Mouse (Mus musculus) embryonic stem cell, embryonic (primary cell): ENCODE measurements at regions not wholly inside any gene's neighbourhood (a gene's known extent, or its start where the extent isn't known, plus 50 kb on each side); places are given as distances from the start of the nearest gene placed in this dataset.

Source experiments
- CTCF ChIA-PET, 4 experiments: fragments of 300-600 bp in 2 of 4; fragments of 350-600 bp in 2 of 4; sonication (Branson Sonifier 250); formaldehyde crosslinking; loops; one replicate each; lab custom pipeline; 2022; ENCODE audit warnings: inconsistent platforms in 2 of 4; lab: Charles Lee
- POLR2A ChIA-PET, 4 experiments: fragments of 300-600 bp in 2 of 4; fragments of 350-600 bp in 2 of 4; sonication (Branson Sonifier 250); formaldehyde crosslinking; loops; one replicate each; lab custom pipeline; 2022; ENCODE audit warnings: antibody characterized with exemption in 4 of 4, inconsistent platforms in 1 of 4; lab: Charles Lee

DNA sequence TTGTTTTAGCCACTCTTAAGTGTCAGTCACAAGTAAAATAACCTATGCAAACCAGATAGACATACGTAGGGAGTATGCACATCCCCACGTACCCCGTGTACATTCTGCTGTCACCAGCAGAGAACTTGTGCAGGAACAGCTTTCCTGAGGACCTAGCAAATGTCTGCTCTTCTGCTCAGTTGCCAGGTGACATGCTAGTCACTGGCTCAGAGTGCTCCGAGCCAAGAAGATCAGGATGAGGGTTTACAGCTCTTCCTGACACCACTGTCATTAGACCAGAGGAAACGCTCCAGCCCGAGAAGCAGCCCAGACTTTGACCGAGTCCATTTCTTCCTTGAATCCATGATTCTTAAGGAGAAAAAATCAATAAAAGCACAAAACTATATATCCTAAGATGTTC lies 115.5 kb upstream of the Lpp start:
- POLR2A ChIA-PET: interaction anchor here in 1 of 4 experiments (1.0 kb wide), 1 partner anchor 11 kb away, joined by 3 read pairs; no protein-coding TSS in a partner anchor
- CTCF ChIA-PET: no interaction called here

DNA sequence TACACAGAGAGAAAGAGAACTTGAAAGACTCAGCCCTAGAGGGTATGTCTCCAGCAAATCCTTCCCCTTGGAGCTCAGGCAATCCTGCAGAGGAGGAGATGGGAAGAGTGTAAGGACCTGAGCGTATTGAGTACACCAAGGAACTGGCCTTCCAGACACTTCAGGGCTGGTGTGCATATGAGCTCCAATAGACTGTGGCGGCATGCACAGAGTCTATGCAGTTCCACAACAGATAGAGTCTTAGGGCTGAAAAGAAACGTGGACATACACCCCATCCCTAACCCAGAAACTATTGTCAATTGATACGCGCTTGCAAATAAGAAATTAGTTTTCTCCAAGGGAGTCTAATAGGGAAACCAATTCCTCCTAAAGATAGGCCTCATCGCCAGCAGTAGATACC lies 130.6 kb upstream of the Lpp start:
- POLR2A ChIA-PET: interaction anchor here in 2 of 4 experiments (0.7 to 1.1 kb wide), 4 partner anchors 24 to 274 kb away, joined by 3 to 9 read pairs (median 6); partner anchors contain the start of gene Bcl6 (in 1 of the 2)

GRCm38 (mm10) chr16:24259711-24260230 lies 133.5 kb upstream of the Lpp start:
- CTCF ChIA-PET: no interaction called here
- POLR2A ChIA-PET: no interaction called here

More for the DNA sequence above, 130.6 kb upstream of the Lpp start:
- CTCF ChIA-PET: no interaction called here

- ChIA-PET CTCF (no interaction called here), POLR2A (no interaction called here)
Observed at GRCm38 (mm10) chr16:24258991-24259390, 134.3 kb upstream of the Lpp start.

DNA sequence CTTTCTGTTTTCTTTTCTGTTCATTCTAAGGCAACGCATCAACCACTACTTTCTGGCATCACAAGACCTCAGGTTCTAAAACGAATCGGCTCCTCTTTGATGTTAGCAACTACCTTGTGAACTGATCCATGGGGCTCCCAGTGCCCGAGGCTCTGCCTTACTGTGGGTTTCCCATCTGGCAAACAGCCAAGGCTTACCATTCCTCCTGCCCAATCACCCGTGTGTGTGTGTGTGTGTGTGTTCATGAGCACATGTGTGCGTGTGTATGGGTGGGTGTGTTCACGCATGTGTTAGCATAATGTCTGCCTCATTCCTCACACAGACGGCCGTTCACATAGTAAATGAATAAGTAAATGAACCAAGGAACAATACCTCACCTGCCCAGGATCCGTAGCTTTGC lies 138.3 kb upstream of the Lpp start:
- CTCF ChIA-PET: no interaction called here
- POLR2A ChIA-PET: no interaction called here

- ChIA-PET CTCF (no interaction called here), POLR2A (no interaction called here)
Observed at GRCm38 (mm10) chr16:24254590-24254989, 138.7 kb upstream of the Lpp start.

GRCm38 (mm10) chr16:24254143-24254542 lies 139.2 kb upstream of the Lpp start:
- ChIA-PET POLR2A (no interaction called here), CTCF (no interaction called here)

DNA sequence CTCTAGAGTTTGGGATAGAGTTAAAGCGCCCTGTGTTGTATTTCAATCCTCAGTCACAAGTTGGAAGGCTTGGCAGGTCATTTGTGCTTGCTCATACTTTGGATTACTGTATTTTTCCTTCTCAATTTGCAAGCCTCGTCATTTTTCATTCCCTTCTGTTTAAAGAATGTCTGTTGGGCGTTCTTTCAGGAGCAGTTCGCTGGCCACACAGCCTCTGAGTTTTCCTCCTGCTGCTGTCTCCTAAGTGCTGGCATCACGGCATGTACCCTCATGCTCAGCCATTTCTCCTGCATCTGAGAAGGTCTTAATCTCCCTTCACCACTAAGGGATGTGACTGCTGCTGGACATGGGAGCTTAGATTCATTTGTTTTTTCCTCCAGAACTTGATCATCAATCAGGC lies 146.0 kb upstream of the Lpp start:
- POLR2A ChIA-PET: no interaction called here

GRCm38 (mm10) chr16:24238075-24238555 lies 155.2 kb upstream of the Lpp start:
- ChIA-PET CTCF (interaction anchor here in 2 of 4 experiments (0.6 to 2.0 kb wide), 3 partner anchors 249 to 256 kb away, joined by 3 to 6 read pairs (median 4); no protein-coding TSS in a partner anchor), POLR2A (interaction anchor here in 1 of 4 experiments (1.0 to 1.4 kb wide), 3 partner anchors 63 to 249 kb away, joined by 3 to 4 read pairs (median 3); partner anchors contain the start of gene Bcl6)

More for the DNA sequence above, 146.0 kb upstream of the Lpp start:
- CTCF ChIA-PET: no interaction called here

DNA sequence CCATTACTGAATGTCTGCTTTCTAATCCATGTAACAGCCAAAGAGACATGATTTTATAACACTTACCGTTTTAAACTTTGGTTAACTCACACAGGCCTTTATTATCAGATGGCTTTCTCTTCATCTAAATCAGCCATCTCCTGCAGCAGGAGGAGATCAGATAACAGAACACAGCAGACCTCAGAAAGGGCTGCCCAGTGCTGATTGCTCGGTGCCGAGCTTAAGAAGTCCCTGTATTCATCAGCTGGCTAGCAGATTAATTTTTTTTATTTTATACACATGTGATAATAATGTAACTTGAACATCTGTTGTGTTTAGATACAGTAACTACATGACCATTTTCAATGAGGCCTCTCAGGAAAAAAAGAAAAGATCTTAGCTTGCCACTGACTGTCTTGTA lies 155.9 kb upstream of the Lpp start:
- POLR2A ChIA-PET: interaction anchor here in 1 of 4 experiments (0.7 to 1.3 kb wide), 3 partner anchors 246 to 249 kb away, joined by 3 to 4 read pairs (median 3); partner anchors contain the start of genes Bcl6 and Gm37419
- CTCF ChIA-PET: interaction anchor here in 1 of 4 experiments (0.6 kb wide), 1 partner anchor 248 kb away, joined by 4 read pairs; no protein-coding TSS in a partner anchor

DNA sequence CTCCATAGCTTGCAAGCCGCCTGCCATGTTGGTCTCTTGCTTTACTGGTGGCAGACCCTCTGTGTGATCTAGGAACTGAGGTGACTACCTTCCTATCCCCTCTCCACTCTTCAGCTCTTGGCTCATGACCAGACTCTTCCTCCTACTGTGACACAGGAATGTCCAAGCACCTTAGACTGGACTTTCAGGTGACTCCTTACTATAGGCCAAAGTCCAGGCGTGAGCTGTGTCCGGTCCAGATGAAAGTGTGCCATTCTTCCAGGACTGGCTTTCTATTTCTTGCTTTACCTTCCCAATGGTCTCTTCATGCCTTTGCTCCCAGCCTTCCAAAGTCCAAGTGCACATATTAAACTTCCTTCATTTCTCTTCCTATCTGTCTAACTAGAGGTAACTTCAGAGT lies 156.3 kb upstream of the Lpp start:
- ChIA-PET POLR2A (interaction anchor here in 2 of 4 experiments (0.6 to 1.1 kb wide), 4 partner anchors 29 to 254 kb away, joined by 3 read pairs; partner anchors contain the start of genes Bcl6 (in 1 of the 2) and Gm37419 (in 1 of the 2)), CTCF (no interaction called here)

- CTCF ChIA-PET: interaction anchor here in 1 of 4 experiments (0.5 kb wide), 1 partner anchor 172 kb away, joined by 5 read pairs; no protein-coding TSS in a partner anchor
Observed at GRCm38 (mm10) chr16:24236511-24236910, 156.8 kb upstream of the Lpp start.

GRCm38 (mm10) chr16:24234795-24235194 lies 158.5 kb upstream of the Lpp start:
- CTCF ChIA-PET: no interaction called here
- POLR2A ChIA-PET: interaction anchor here in 1 of 4 experiments (0.7 kb wide), 1 partner anchor 246 kb away, joined by 3 read pairs; the partner anchor contains the start of genes Bcl6 and Gm37419

More at GRCm38 (mm10) chr16:24236511-24236910, 156.8 kb upstream of the Lpp start:
- POLR2A ChIA-PET: interaction anchor here in 2 of 4 experiments (0.6 to 1.1 kb wide), 3 partner anchors 29 to 253 kb away, joined by 3 read pairs; no protein-coding TSS in a partner anchor

DNA sequence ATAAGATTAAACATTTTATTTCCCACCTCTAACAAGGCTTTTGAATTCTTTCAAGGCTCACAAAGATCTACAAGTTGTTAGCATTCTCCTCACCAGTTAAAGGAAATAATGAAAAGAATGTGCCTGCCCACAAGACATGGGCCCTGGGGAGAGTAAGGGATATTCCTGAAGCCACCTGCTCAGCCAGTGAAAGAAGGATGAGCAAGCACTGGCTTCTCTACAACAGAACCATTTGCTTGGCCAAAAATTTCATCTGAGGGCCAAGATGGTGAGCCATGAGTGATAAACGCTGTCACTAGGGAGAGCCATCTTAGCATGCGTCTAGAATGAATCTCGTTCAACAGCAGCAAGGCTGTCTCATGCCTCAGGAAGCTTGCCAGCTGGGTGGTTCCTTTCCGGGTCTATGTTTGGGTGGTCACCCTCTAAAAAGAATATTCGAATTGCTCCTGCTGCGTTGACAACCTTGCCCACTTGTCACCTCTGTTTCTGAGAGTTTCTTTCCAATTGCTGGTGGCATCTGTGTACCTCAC lies 161.2 kb upstream of the Lpp start:
- POLR2A ChIA-PET: no interaction called here
- CTCF ChIA-PET: no interaction called here

DNA sequence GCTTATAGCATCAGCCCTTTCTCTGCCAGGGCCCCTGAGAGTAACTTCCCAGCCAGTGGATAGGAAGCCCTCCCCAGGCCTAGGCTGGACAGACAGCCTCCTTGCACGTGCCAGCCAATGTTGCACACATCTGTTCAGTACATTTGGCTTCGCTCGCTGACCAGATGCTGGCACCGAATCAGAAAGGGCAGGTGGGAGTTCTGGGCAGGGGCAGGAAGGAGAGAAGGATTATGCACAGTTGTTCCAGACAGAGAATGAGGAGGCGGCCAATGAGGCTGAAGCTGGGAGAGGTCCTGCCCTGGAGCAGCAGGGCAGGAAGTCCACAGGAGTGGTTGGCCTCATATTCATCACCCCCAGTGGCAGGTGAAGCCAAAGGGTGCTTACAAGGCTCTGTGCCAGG lies 161.8 kb upstream of the Lpp start:
- POLR2A ChIA-PET: no interaction called here
- CTCF ChIA-PET: no interaction called here

- CTCF ChIA-PET: no interaction called here
Observed at GRCm38 (mm10) chr16:24229002-24229607, 164.2 kb upstream of the Lpp start.

DNA sequence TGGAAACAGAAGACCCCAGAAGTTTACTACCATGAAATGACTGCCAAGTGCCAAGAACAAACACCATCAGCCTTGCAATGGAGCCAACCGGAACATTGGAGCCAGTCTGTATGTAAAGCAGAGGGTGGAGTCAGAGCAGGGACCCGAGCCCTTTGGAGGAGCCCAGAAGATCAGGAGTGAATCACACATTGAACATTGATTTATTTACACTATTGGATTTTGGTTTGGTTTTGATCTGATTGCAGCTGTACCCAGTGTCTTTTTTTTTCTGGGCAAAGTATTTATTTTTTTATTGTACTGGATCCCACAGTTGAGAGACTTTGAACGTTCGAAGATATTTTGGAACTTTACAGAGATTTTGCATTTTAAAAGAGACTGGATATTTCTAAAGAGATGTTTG lies 167.4 kb upstream of the Lpp start:
- POLR2A ChIA-PET: no interaction called here
- CTCF ChIA-PET: interaction anchor here in 1 of 4 experiments (0.6 kb wide), 1 partner anchor 836 kb away, joined by 7 read pairs; no protein-coding TSS in a partner anchor

More at GRCm38 (mm10) chr16:24229002-24229607, 164.2 kb upstream of the Lpp start:
- POLR2A ChIA-PET: no interaction called here

- ChIA-PET POLR2A (no interaction called here), CTCF (interaction anchor here in 1 of 4 experiments (0.5 kb wide), 1 partner anchor 1150 kb away, joined by 3 read pairs; no protein-coding TSS in a partner anchor)
Observed at GRCm38 (mm10) chr16:24225090-24225489, 168.2 kb upstream of the Lpp start.

DNA sequence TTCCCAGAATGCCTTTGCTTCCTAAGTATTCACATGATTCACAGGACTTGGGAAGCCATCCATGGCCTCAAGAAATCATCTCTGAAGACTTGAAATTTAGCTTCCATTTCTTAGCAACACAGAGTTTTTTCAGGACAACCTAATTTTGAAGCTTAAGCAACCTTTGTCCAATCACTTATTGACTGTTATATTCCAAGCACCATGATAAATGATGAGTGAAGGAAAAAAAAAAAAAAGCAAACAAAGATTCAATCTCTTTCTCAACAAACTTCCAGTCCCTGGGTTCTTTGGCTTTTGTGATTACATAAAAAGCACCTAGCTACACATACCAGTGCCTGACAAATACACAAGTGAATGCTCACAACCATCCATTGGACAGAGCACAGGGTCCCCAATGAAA lies 169.4 kb upstream of the Lpp start:
- CTCF ChIA-PET: interaction anchor here in 1 of 4 experiments (0.7 kb wide), 1 partner anchor 975 kb away, joined by 4 read pairs; no protein-coding TSS in a partner anchor
- POLR2A ChIA-PET: interaction anchor here in 1 of 4 experiments (0.7 kb wide), 1 partner anchor 910 kb away, joined by 3 read pairs; no protein-coding TSS in a partner anchor
